Mouse (Mus musculus): ENCODE results near the gene Prkar1b. TPM values are rescaled to one million over a fixed set of nuclear protein-coding genes. Genes with fewer than 3 reads are reported as not detected.
A peak's percentile ranks its signal among the peaks of the same experiment; 100 is the strongest.

The Prkar1b gene
- polyA plus RNA-seq, 1 experiment = 1.3 TPM

- Histone ChIP-seq H3K79me2 (ENCODE audit: control insufficient read depth, insufficient read depth) (peaks cover 8% of the 10 kb centered on the region), H3ac (ENCODE audit: control insufficient read depth, insufficient read length) (no peak overlapping the region), H3K36me3 (ENCODE audit: control insufficient read depth, insufficient read depth) (no peaks in the 10 kb centered on the region), H3K4me3 (no peak overlapping the region), H3K4me2 (ENCODE audit: low read depth) (no peak overlapping the region), H3K27me3 (ENCODE audit: control insufficient read depth, insufficient read depth, insufficient read length) (no peaks in the 10 kb centered on the region)
- TF ChIP-seq POLR2AphosphoS2 (IDR thresholded peaks at IDR 0.05; ENCODE audit: insufficient read length, low read depth) (no peak), MYOG (IDR thresholded peaks at IDR 0.05; ENCODE audit: control insufficient read depth in 1 of 3, insufficient read depth in 1 of 3, insufficient read length in 2 of 3, low read depth in 2 of 3) (no peak)
These were observed 2.4 kb downstream of the Prkar1b start for GRCm38 (mm10) chr5:139147178-139148078.

GRCm38 (mm10) chr5:139146476-139147075 is 3.2 kb downstream of the Prkar1b start:
- H3K27me3 ChIP-seq (ENCODE audit: control insufficient read depth, insufficient read depth, insufficient read length) = no peaks in the 10 kb centered on the region
- no peak overlapping the region for H3K4me2 ChIP-seq (ENCODE audit: low read depth)
- H3K36me3 ChIP-seq (ENCODE audit: control insufficient read depth, insufficient read depth) = no peaks in the 10 kb centered on the region
- H3K4me3 ChIP-seq = no peak overlapping the region
- H3K79me2 ChIP-seq (ENCODE audit: control insufficient read depth, insufficient read depth) = peaks cover 8% of the 10 kb centered on the region
- no peak overlapping the region for H3ac ChIP-seq (ENCODE audit: control insufficient read depth, insufficient read length)
- no peak for TF ChIP-seq MYOG (IDR thresholded peaks at IDR 0.05; ENCODE audit: control insufficient read depth in 1 of 3, insufficient read depth in 1 of 3, insufficient read length in 2 of 3, low read depth in 2 of 3)
- TF ChIP-seq REST (IDR thresholded peaks at IDR 0.05; ENCODE audit: insufficient read depth, insufficient read length) = no peak
- no peak for TF ChIP-seq CEBPB (IDR thresholded peaks at IDR 0.05; ENCODE audit: insufficient read depth, poor library complexity, severe bottlenecking)
- TF ChIP-seq SRF (IDR thresholded peaks at IDR 0.05; ENCODE audit: control insufficient read depth, insufficient read length, low read depth) = no peak
- TF ChIP-seq MYOD1 (IDR thresholded peaks at IDR 0.05; ENCODE audit: control insufficient read depth in 1 of 3, insufficient read length in 2 of 3, low read depth in 2 of 3) = no peak
- TF ChIP-seq POLR2A (IDR thresholded peaks at IDR 0.05; ENCODE audit: insufficient read length, low read depth) = no peak
- TF ChIP-seq TCF12 (IDR thresholded peaks at IDR 0.05; ENCODE audit: insufficient read depth, poor library complexity, severe bottlenecking) = no peak
- no peak for TF ChIP-seq POLR2AphosphoS2 (IDR thresholded peaks at IDR 0.05; ENCODE audit: insufficient read length, low read depth)
- no peak for TF ChIP-seq USF1 (IDR thresholded peaks at IDR 0.05; ENCODE audit: low read depth)
- no peak for TF ChIP-seq E2F4 (IDR thresholded peaks at IDR 0.05; ENCODE audit: insufficient read depth)
- no peak for TF ChIP-seq TCF3 (IDR thresholded peaks at IDR 0.05; ENCODE audit: insufficient read length, low read depth)
- TF ChIP-seq MAX (IDR thresholded peaks at IDR 0.05; ENCODE audit: low read depth) = no peak

- TF ChIP-seq TCF3 (IDR thresholded peaks at IDR 0.05; ENCODE audit: insufficient read length, low read depth) (no peak), USF1 (IDR thresholded peaks at IDR 0.05; ENCODE audit: low read depth) (no peak), CEBPB (IDR thresholded peaks at IDR 0.05; ENCODE audit: insufficient read depth, poor library complexity, severe bottlenecking) (no peak), TCF12 (IDR thresholded peaks at IDR 0.05; ENCODE audit: insufficient read depth, poor library complexity, severe bottlenecking) (no peak), POLR2A (IDR thresholded peaks at IDR 0.05; ENCODE audit: insufficient read length, low read depth) (no peak), MAX (IDR thresholded peaks at IDR 0.05; ENCODE audit: low read depth) (no peak), MYOG (IDR thresholded peaks at IDR 0.05; ENCODE audit: control insufficient read depth in 1 of 3, insufficient read depth in 1 of 3, insufficient read length in 2 of 3, low read depth in 2 of 3) (no peak)
- H3ac ChIP-seq (ENCODE audit: control insufficient read depth, insufficient read length) = no peak overlapping the region
- peaks cover under 1% of the 10 kb centered on the region for H3K79me2 ChIP-seq (ENCODE audit: control insufficient read depth, insufficient read depth)
- H3K4me3 ChIP-seq = no peak overlapping the region
- H3K4me2 ChIP-seq (ENCODE audit: low read depth) = no peak overlapping the region
- H3K27me3 ChIP-seq (ENCODE audit: control insufficient read depth, insufficient read depth, insufficient read length) = no peaks in the 10 kb centered on the region
- H3K36me3 ChIP-seq (ENCODE audit: control insufficient read depth, insufficient read depth) = no peaks in the 10 kb centered on the region
These were observed 4.1 kb downstream of the Prkar1b start for GRCm38 (mm10) chr5:139145726-139146125.

- TF ChIP-seq TCF3 (IDR thresholded peaks at IDR 0.05; ENCODE audit: insufficient read length, low read depth) = no peak
- no peak for TF ChIP-seq MYOG (IDR thresholded peaks at IDR 0.05; ENCODE audit: control insufficient read depth in 1 of 3, insufficient read depth in 1 of 3, insufficient read length in 2 of 3, low read depth in 2 of 3)
- TF ChIP-seq MAX (IDR thresholded peaks at IDR 0.05; ENCODE audit: low read depth) = no peak
- TF ChIP-seq REST (IDR thresholded peaks at IDR 0.05; ENCODE audit: insufficient read depth, insufficient read length) = no peak
- TF ChIP-seq POLR2A (IDR thresholded peaks at IDR 0.05; ENCODE audit: insufficient read length, low read depth) = no peak
- no peak for TF ChIP-seq E2F4 (IDR thresholded peaks at IDR 0.05; ENCODE audit: insufficient read depth)
- TF ChIP-seq SRF (IDR thresholded peaks at IDR 0.05; ENCODE audit: control insufficient read depth, insufficient read length, low read depth) = no peak
- no peak for TF ChIP-seq MYOD1 (IDR thresholded peaks at IDR 0.05; ENCODE audit: control insufficient read depth in 1 of 3, insufficient read length in 2 of 3, low read depth in 2 of 3)
- TF ChIP-seq TCF12 (IDR thresholded peaks at IDR 0.05; ENCODE audit: insufficient read depth, poor library complexity, severe bottlenecking) = no peak
- no peak overlapping the region for H3ac ChIP-seq (ENCODE audit: control insufficient read depth, insufficient read length)
- no peaks in the 10 kb centered on the region for H3K36me3 ChIP-seq (ENCODE audit: control insufficient read depth, insufficient read depth)
- H3K27me3 ChIP-seq (ENCODE audit: control insufficient read depth, insufficient read depth, insufficient read length) = no peaks in the 10 kb centered on the region
- H3K79me2 ChIP-seq (ENCODE audit: control insufficient read depth, insufficient read depth) = no peaks in the 10 kb centered on the region
- H3K4me3 ChIP-seq = no peak overlapping the region
- H3K4me2 ChIP-seq (ENCODE audit: low read depth) = no peak overlapping the region
These were observed 5.9 kb downstream of the Prkar1b start for GRCm38 (mm10) chr5:139143890-139144289.

GRCm38 (mm10) chr5:139141326-139141725 is 8.5 kb downstream of the Prkar1b start:
- no peak for TF ChIP-seq USF1 (IDR thresholded peaks at IDR 0.05; ENCODE audit: low read depth)
- TF ChIP-seq TCF12 (IDR thresholded peaks at IDR 0.05; ENCODE audit: insufficient read depth, poor library complexity, severe bottlenecking) = no peak
- no peak for TF ChIP-seq POLR2A (IDR thresholded peaks at IDR 0.05; ENCODE audit: insufficient read length, low read depth)
- TF ChIP-seq REST (IDR thresholded peaks at IDR 0.05; ENCODE audit: insufficient read depth, insufficient read length) = no peak
- TF ChIP-seq MYOG (IDR thresholded peaks at IDR 0.05; ENCODE audit: control insufficient read depth in 1 of 3, insufficient read depth in 1 of 3, insufficient read length in 2 of 3, low read depth in 2 of 3) = peak in 1 of 3 experiments; percentile 24
- TF ChIP-seq POLR2AphosphoS2 (IDR thresholded peaks at IDR 0.05; ENCODE audit: insufficient read length, low read depth) = no peak
- no peak for TF ChIP-seq E2F4 (IDR thresholded peaks at IDR 0.05; ENCODE audit: insufficient read depth)
- TF ChIP-seq CEBPB (IDR thresholded peaks at IDR 0.05; ENCODE audit: insufficient read depth, poor library complexity, severe bottlenecking) = no peak
- peak in 2 of 3 experiments; percentile 14 to 41 for TF ChIP-seq MYOD1 (IDR thresholded peaks at IDR 0.05; ENCODE audit: control insufficient read depth in 1 of 3, insufficient read length in 2 of 3, low read depth in 2 of 3)
- no peak for TF ChIP-seq MAX (IDR thresholded peaks at IDR 0.05; ENCODE audit: low read depth)
- no peak for TF ChIP-seq SRF (IDR thresholded peaks at IDR 0.05; ENCODE audit: control insufficient read depth, insufficient read length, low read depth)
- TF ChIP-seq TCF3 (IDR thresholded peaks at IDR 0.05; ENCODE audit: insufficient read length, low read depth) = no peak
- no peaks in the 10 kb centered on the region for H3K79me2 ChIP-seq (ENCODE audit: control insufficient read depth, insufficient read depth)
- H3K27me3 ChIP-seq (ENCODE audit: control insufficient read depth, insufficient read depth, insufficient read length) = no peaks in the 10 kb centered on the region
- H3K4me2 ChIP-seq (ENCODE audit: low read depth) = peak overlapping the region; percentile 14
- no peaks in the 10 kb centered on the region for H3K36me3 ChIP-seq (ENCODE audit: control insufficient read depth, insufficient read depth)
- no peak overlapping the region for H3ac ChIP-seq (ENCODE audit: control insufficient read depth, insufficient read length)
- H3K4me3 ChIP-seq = no peak overlapping the region
